Mouse (Mus musculus): ENCODE results near the gene Cnn2.
"Not testable (repeated sequence)": the region's sequence is repeated elsewhere in the genome, so short reads cannot be mapped to it uniquely, and the experiment has no call there.

Gene Cnn2

GRCm38 (mm10) chr10:80045364-80045763, 57.0 kb downstream of the Cnn2 start:
- DNase-seq: not testable (repeated sequence)
